Mouse (Mus musculus): Measurements from ENCODE around the gene Gtsf1l. TPM values are rescaled to one million over a fixed set of nuclear protein-coding genes. Genes with fewer than 3 reads are reported as not detected.
"Not testable (repeated sequence)": the region's sequence is repeated elsewhere in the genome, so short reads cannot be mapped to it uniquely, and the experiment has no call there.

Gtsf1l gene
- total RNA-seq, 2 experiments from 2014 or later: not detected

DNA sequence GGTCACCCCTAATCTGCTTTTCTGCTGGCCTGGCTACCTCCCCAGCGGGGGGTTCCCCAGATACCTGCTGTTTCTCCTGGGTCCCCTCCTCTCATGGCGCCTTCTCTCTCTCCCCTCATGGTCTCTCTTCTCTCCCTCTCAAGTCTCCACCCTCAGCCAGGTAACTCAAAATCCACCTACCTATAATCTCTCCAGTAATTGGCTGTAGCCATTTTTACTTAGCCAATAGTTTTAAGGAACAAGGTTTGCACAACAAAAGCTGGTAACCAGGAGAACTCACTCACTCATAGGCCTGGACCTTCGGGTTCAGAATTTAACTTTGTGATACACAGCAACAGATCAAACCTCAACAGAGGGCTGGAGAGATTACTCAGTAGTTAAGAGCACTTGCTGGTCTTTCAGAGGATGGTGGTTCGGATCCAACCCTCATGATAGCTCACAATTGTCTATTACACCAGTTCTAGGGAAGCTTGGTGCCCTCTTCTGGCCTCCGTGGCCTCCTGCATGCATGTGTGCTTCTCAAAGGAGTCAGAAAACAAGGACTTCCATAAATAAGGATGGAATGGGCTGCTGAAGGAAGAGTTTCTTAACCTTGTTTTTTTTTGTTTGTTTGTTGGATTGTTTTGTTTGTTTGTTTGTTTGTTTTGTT lies 1.9 kb upstream of the Gtsf1l start:
- intact Hi-C loops (cut with DNase I): no loop called here
- no peak for DNase-seq

DNA sequence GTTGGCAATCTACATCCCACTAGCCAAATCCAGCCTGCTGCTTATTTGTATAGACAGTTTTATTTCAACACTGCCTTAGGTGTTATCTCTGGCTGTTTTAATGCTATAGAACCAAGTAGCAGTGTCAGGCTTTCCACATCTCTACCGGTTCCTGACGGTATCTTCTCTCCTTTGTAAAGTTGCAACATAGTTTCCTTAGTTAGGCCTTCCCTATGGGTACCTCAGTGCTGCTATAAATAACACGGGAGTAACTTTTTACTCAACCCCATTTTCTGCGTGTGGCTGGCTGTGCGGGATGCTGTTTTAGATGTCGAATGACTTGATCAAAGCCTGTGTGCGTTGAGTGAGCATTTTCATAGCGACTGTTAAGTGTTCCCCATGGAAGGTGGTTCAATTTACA lies 1.1 kb downstream of the Gtsf1l start:
- intact Hi-C loops (cut with DNase I): no loop called here
- no peak for DNase-seq

DNA sequence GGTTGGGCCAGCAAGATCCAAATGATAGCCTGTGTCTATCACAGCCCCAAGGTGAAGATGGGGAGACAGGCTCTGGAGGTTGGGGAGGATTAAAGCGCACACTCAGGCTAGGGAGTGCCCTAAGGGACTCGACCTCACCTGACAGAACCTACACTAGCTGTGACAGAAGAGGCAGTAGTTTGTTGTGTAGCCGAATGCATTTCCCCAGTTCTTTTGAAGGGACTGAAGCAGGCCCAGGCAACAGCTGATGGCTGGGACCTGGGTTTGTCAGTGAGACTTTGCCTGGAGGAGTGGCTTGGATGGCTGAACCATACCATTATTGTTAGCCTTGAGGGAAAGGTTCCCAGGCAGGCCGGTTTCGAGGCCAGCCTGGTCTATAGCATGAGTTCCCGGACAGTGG lies 2.6 kb downstream of the Gtsf1l start:
- DNase-seq: no peak
- intact Hi-C loops (cut with DNase I): no loop called here

DNA sequence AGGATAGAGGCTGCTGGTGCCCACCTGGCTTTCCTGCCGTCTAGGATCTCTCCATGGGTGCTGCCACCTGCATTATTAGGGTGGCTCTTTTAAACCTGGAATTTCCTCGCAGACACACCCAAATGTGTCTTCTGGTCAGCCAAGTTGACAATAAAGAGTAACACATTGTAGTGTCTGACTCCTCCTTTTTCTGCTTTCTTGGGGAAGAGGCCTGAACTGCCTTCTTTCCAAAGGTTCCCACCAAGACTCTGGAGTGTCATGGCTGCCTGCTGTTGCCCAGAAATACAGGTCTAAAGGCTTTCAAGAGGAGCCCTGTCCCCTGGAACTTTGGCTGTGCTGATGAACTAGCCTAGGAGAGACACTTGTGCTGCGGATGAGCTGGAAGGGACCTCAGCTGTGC lies 3.1 kb downstream of the Gtsf1l start:
- intact Hi-C loops (cut with DNase I): no loop called here

DNA sequence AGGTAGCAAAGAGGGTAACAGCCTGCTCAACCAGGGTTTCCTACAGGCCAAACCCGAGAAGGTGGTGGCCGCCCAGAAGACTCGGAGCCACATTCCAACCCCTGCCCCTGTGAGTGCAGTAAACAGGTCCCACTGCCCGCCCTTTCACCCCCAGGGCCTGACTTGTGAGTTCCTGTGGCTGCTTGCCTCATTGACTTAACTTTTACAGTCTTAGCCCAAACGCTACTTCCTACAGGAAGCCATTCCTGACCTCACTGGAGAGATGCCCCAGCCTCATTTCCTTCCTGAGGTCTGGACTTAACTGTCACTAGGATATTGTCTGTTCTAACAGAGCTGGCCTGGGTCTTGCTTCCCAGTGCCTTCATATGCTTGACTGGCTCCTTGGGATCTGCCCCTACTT lies 5.1 kb downstream of the Gtsf1l start:
- intact Hi-C loops (cut with DNase I): no loop called here
- DNase-seq: no peak

More for the DNA sequence above, 3.1 kb downstream of the Gtsf1l start:
- DNase-seq: no peak

DNA sequence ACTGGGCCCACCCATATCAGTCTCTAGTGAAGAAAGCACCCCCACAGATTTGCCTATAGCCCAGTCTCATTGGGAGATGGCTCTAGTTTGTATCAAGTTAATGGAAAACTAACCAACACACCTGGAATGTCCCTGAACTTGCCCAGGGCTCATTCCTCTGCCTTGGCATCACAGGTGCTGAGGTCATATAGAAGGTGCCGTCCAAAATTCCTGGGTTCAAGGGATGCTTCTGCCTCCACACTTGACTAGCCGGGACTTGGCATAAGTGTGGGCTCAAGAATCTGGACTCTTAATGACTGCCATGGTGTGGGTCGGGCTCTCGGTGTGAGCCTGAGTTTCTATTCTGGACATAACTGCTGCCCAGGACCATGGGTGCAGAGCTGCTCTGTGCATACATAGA lies 8.6 kb downstream of the Gtsf1l start:
- no peak for DNase-seq
- intact Hi-C loops (cut with DNase I): no loop called here

DNA sequence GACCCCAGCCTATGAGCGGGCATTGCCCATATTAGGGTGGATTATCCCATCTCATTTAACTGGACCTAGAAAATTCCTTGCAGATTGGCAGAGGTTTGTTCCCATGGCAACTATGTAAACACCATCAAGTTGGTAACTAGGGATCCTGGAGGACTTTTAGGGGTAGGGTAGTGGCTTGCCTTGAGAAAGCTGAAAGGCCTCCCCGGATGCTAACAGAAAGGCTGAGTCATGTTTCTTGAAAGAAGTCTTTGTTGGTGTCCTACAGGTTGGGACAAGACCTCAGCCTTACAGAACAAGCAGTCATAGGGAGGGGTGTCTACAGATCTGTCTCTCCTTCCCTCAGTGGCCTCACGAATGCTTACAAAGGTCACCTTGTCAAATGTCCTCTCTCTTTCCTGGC lies 12.4 kb downstream of the Gtsf1l start:
- DNase-seq: no peak
- intact Hi-C loops (cut with DNase I): no loop called here

DNA sequence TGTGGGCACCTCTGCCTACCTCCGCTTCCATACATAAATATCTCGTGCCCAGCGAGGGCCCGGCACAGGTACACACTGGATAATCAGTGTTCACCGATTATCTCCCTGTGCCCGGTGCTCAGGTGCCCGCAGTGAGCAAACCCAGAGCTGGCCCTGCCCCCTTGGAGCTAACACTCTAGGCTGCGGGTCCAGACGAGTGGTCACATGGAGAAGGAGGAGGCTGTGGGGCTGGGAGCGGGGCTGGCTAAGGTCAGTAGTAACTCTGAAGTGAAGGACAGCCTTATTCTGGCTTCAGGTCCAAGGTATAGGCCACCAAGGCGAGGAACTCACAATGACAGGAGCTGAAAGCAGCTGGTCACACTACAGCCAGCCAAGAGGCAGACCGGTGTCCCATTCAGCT lies 12.8 kb downstream of the Gtsf1l start:
- intact Hi-C loops (cut with DNase I): no loop called here
- DNase-seq: no peak

DNA sequence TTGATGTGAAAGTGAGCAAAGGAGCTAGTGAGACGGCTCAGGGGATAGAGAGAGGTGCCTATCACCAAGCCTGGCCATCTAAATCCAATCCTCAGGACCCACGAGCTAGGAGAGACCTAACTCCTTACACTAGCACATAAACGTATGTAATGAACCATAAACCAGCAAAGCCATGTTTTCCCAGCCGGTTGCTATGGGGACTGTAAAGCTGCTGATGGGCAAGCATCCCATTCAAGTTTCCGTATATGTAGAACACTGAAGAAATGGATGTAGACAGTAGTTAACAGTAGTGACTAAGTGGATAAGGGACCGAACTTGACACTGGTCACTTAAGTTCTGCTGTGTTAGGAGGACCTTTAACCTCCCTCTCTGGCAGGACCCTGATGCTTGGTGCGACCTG lies 13.6 kb downstream of the Gtsf1l start:
- intact Hi-C loops (cut with DNase I): no loop called here
- no peak for DNase-seq

DNA sequence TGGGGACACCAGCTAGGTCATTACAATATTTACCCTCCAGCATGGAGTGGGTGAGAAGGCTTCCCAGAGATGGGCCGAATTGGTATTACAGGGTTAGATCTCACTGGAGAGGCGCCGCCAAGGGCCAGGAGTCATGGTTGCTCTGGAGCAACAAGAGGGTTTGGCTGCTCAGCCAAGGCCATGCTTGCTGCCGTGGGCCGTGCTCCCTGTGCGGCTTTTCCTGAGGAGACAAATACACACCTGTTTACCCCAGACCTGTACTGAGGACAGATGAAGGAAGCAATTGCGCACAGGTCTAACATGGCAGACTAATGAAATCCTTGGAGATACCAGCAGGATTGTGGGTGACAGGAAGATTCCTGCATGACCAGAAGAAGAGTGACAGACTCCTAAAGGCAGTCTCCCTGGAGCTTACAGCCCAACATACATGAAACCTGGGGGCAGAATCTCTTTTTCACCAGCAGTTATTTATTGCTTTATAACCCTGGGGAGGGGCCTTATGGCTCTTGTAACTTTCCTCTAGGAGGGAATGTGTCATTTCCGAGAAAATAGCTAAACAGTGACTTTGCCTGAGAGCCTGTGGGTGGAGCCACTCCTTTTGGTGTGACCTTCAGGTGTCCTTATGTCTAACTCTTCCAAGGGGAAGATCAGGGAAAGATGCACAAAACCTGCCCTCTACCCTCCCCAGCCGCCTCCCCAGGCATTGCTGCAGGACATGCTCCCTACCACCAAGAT lies 14.5 kb downstream of the Gtsf1l start:
- no peak for DNase-seq
- intact Hi-C loops (cut with DNase I): no loop called here

DNA sequence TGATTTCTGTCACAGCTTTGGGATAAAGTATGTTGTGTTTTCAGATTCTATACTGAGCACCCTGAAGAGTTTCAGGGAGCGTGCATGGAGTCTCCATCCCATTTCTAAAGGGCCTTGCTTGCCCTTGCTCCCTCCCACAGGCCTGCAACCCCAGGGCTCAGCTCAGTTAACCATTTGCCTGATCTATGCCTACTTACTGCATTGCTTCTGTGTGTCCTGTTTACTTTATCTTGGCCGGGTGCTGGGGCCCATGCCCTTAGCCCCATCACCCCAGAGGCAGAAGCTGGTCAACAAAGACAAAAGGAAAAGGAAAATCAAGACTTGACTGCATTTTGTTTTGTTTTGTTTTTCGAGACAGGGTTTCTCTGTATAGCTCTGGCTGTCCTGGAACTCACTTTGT lies 16.1 kb downstream of the Gtsf1l start:
- intact Hi-C loops (cut with DNase I): no loop called here
- DNase-seq: no peak

DNA sequence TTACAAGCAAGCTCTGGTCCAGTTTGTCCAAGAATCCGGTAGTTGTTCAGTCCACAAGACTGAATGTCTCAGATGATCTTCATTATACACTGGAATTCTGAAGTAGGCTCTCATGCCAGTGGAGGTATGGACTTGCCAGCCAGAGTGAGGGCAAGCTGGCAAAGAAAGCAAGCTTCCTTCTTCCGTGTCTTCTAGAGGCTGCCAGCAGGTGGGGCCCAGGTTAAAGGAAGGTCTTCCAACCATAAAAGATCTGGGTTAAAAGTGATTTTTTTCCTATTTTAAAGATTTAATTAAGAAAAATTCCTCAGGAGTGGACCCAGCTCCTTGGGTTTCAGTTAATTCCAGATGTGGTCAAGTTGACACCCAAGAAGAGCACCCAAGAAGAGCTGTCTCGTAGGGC lies 17.4 kb downstream of the Gtsf1l start:
- no peak for DNase-seq
- intact Hi-C loops (cut with DNase I): no loop called here

DNA sequence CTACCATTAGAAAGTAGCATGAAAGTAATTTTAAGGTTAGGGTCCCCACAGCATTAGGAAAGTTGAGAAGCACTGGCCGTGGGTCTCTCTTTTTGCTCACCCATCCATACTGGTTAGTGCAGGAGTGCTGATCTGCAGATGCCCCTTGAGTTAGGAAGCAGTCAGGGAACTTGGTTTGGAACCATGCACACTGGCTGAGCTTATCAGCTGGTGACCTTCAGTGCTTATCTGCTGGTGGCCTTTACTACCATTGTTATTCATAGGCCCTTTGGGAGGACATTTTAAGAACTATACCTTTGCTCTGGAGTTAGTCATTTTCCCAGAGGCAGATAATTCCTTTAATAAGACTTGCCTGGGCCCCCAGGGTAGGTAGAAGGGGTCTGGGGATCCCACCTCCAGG lies 20.4 kb downstream of the Gtsf1l start:
- intact Hi-C loops (cut with DNase I): no loop called here
- DNase-seq: no peak

DNA sequence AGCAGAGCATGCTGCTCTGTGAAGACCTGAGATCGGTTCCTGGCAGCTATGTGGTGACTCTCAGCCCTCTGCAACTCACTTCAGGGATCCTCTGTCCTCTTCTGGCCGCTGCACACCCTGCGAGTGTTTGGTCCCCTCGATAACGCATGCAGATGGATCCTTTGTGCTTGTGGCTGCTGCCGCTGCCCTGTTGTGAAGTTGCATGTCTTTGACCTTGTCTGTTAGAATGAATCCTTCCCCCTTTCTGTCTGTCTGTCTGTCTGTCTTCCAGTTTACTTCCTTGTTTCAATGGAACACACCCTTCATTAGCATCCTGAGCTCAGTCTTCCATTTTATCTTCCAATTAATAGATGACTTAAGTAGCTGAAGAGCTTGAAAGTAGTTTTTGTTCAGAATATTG lies 21.3 kb downstream of the Gtsf1l start:
- no peak for DNase-seq
- intact Hi-C loops (cut with DNase I): no loop called here

DNA sequence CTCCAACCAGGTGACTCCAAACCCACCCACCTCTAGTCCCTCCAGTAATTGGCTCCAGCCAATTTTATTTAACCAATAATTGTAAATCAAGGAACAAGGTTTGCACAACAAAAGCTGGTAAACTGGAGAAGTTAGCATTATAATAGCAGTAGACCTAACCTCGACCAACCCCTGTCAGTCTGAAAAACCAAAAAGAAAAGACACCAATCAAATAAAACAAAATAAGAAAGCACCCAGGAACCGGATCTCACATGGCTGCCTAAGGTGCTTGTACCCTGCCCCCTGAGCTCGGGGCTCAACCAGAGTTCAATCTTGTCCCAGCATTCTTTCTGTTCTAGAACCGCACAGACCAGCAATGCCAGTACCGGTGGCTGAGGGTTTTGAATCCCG lies 25.5 kb downstream of the Gtsf1l start:
- no peak for DNase-seq
- intact Hi-C loops (cut with DNase I): no loop called here

DNA sequence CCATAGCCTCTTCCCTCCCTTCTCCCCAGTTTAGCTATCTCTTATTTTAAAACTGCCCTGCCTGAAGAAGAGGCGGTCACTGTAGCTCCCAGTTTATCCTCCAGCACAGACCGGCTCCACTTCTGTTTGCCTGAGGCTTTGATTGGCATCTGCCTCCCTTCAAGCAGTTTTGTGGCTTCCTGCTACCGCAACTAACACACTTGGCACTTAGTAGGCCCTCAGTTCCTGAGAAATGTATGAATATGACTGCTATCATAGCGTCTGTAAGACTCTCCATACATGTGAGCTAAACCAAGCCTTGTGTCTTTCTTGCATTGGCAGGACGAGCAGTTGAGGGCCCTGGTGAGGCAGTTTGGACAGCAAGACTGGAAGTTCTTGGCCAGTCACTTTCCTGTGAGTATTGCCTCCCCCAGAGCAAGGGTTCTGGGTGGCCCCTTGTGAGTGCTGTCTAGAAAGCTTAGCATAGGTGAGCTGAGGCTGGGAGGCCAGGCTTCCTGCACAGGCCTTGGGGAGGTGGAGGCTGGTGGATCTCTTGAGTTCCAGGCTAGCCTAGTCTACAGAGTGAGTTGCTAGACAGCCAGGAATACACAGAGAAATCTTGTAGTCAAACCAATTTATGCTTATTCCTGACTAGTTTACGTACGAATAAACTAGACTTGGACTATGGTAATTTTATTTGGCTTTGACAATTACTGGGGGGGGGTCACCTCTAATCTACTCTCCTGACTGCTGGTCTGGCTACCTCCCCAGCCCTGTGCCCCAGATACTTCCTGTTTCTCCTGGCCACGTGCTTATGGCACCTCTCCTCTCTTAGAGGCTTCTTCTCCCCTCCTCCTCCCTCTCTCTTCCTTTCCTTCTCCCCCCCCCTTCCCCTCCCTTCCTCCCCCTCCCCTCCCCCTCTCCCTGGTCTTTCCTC lies 26.2 kb downstream of the Gtsf1l start:
- intact Hi-C loops (cut with DNase I): no loop called here
- DNase-seq: no peak

DNA sequence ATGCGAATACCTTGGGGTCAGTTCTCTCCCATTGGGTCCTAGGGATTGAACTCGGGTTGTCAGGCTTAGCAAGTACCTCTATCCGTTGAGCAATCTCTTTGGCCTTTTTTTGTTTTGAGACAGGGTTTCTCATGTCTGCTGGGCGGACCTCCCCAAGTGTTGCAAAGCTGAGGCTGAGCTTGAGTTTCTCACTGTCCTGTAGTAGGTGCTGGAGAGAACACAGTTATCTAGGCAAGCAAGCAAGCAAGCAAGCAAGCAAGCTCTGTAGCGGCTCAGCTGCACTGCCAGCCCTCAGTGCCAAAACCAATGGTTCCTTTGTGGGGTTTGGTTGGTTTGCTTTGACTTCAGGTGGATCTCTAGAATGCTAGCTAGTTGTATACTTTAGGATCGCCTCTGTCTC lies 27.0 kb downstream of the Gtsf1l start:
- intact Hi-C loops (cut with DNase I): no loop called here
- no peak for DNase-seq

DNA sequence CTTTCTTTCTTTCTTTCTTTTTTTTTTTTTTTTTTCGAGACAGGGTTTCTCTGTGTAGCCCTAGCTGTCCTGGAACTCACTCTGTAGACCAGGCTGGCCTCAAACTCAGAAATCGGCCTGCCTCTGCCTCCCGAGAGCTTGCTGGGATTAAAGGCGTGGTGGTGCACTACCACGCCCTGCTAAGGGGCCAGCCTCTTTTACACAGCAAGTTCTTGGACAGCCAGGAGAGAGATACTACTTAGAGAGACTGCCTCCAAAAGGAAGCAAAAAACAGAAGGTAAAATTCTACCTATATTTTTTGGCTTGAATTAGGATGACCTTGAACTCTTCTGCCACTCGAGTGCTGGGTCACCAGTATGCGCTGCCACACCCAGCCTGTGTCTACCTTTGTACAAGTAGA lies 28.7 kb downstream of the Gtsf1l start:
- intact Hi-C loops (cut with DNase I): not testable (repeated sequence)

DNA sequence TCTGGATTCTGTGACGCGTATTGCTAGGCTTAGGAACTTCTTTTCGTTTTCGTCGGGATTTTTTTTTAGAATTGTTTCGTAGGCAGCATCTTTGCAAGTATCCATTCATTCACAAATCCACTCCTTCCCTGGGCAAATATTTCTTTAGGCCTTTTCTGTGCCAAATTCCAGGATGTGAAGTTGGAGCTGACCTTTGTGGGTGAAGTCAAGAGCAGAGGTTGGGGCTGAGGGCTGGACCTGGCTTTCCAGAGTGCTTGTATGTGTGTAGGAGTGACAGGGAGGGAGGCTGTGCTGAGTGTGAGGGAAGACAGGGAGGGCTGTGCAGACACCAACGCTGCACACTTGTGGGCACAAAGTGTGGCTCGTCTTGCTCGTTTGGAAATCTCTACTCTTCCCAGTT lies 31.1 kb downstream of the Gtsf1l start:
- intact Hi-C loops (cut with DNase I): no loop called here
- DNase-seq: no peak

More for the DNA sequence above, 28.7 kb downstream of the Gtsf1l start:
- DNase-seq: not testable (repeated sequence)

DNA sequence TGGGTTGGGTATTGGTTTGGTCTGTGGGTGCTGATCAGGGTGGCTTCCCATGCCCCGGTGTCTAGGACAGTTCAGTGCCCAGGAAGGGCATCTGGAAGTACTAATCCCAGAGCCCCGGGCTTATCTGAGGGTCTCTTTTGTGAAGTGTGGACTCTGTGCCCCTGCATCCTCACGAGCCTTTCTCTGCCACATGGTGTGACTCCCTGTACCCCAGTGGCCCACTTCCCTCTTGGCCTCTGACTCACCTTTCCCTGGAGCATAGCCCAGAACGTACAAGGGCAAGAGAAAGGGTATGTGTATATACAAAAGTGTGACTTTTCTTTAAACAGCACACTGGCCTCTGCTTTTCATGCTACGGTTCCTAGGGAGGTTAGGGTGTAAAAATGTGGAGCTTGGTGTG lies 31.9 kb downstream of the Gtsf1l start:
- no peak for DNase-seq
- intact Hi-C loops (cut with DNase I): no loop called here

DNA sequence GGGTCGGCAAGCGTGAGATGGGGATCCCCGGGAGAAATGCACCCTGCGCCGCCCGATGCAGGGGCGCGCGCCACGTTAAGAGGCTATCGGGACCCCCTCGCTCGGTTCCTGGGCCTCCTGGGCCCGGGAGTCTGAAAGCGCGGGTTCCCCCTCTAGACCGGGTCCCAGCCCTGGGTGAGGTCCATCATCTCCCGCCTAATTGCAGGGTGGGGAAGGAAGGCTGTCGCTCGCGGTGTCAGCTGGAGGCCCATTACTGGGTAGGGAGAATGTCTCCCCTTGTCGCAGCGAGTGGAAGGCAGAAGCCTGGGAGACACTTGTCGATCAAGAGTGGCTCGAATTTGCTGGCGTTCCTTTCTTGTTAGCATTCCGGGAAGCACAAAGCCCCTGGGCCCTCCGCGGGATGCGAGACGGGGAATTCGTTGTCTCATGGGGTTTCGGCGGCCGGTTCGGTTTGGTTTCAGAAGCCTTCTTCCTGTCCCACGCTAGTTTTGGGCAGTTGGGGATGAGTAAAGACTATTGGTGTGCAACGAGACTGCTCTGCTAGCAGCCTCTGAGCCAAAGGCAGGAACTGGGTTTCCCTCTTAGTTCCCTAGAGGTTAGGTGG lies 32.7 kb downstream of the Gtsf1l start:
- peak; percentile 13 to 27 for DNase-seq
- intact Hi-C loops (cut with DNase I): loop anchor here (5.0 kb wide), 1 partner anchor 347 kb away; no protein-coding TSS in a partner anchor

All from heart, postnatal 10 days (tissue).